Mouse (Mus musculus) megakaryocyte, adult 5-6 weeks (primary cell): ENCODE measurements around the gene Txnrd1. TPM values are rescaled to one million over a fixed set of nuclear protein-coding genes. Genes with fewer than 3 reads are reported as not detected.

ENCODE experiments used
- ATAC-seq: 2 replicates; pipeline ENCODE4 v1.8.0; 2016; ENCODE audit warnings: mild to moderate bottlenecking, inconsistent platforms; ENCODE audit not compliant: poor library complexity, severe bottlenecking
- total RNA-seq, 2 experiments: library from RNA; stranded (forward) in 1 of 2; stranded (reverse) in 1 of 2; fragments of 153-499, 151-499 nt in 1 of 2; fragments of 221-1000, 200-1000 nt in 1 of 2; gene quantifications; 2 replicates each; pipeline versions ENCODE4 v1.2.3 to v1.2.4; 2015 to 2017

The Txnrd1 gene
- total RNA-seq, 2 experiments from 2014 or later: 29.6 to 59.5 TPM

- peak; percentile 72 for ATAC-seq
These were observed 75.6 kb downstream of the Txnrd1 start for GRCm38 (mm10) chr10:82909382-82909781.

GRCm38 (mm10) chr10:82910198-82910597 is 76.4 kb downstream of the Txnrd1 start:
- no peak for ATAC-seq

GRCm38 (mm10) chr10:82913238-82913637 is 79.5 kb downstream of the Txnrd1 start:
- ATAC-seq: no peak

- ATAC-seq: peak; percentile 72
These were observed 80.0 kb downstream of the Txnrd1 start for GRCm38 (mm10) chr10:82913772-82914171.

GRCm38 (mm10) chr10:82918675-82919074 is 84.9 kb downstream of the Txnrd1 start:
- ATAC-seq: no peak

- no peak for ATAC-seq
These were observed 85.7 kb downstream of the Txnrd1 start for GRCm38 (mm10) chr10:82919404-82919980.

- ATAC-seq: peak; percentile 60
These were observed 89.8 kb downstream of the Txnrd1 start for GRCm38 (mm10) chr10:82923547-82923946.

GRCm38 (mm10) chr10:82924750-82925149 is 91.0 kb downstream of the Txnrd1 start:
- no peak for ATAC-seq

GRCm38 (mm10) chr10:82925624-82926023 is 91.9 kb downstream of the Txnrd1 start:
- no peak for ATAC-seq

- peak; percentile 86 for ATAC-seq
These were observed 101.4 kb downstream of the Txnrd1 start for GRCm38 (mm10) chr10:82935018-82935633.

GRCm38 (mm10) chr10:82935774-82936173 is 102.0 kb downstream of the Txnrd1 start:
- ATAC-seq: no peak

Other genes with a start within 250 kb of the Txnrd1 start
- gene 1190007I07Rik, start 210.7 kb upstream of the Txnrd1 start, total RNA-seq (2015): 13.0 and 14.1 TPM in 2 replicates
- gene 1190007I07Rik, start 210.7 kb upstream of the Txnrd1 start, total RNA-seq (2017): 17.5 and 19.6 TPM in 2 replicates
- gene Tdg, start 204.1 kb upstream of the Txnrd1 start, total RNA-seq (2015): 28.5 and 28.8 TPM in 2 replicates
- 55.9 and 83.8 TPM in 2 replicates for gene Tdg, start 204.1 kb upstream of the Txnrd1 start, total RNA-seq (2017)
- 0.18 TPM in 1 of 2 replicates, not detected in the other for gene Glt8d2, start 143.3 kb upstream of the Txnrd1 start, total RNA-seq (2015)
- 1.0 TPM in 1 of 2 replicates, not detected in the other for gene Glt8d2, start 143.3 kb upstream of the Txnrd1 start, total RNA-seq (2017)
- gene Hcfc2, start 137.8 kb upstream of the Txnrd1 start, total RNA-seq (2015): 15.6 and 20.9 TPM in 2 replicates
- gene Hcfc2, start 137.8 kb upstream of the Txnrd1 start, total RNA-seq (2017): 22.1 and 32.8 TPM in 2 replicates
- gene Nfyb, start 69.8 kb upstream of the Txnrd1 start, total RNA-seq (2015): 34.9 and 48.3 TPM in 2 replicates
- gene Nfyb, start 69.8 kb upstream of the Txnrd1 start, total RNA-seq (2017): 71.7 and 77.4 TPM in 2 replicates
- gene Eid3, start 32.7 kb downstream of the Txnrd1 start, total RNA-seq (2015): 0.25 and 2.7 TPM in 2 replicates
- 1.8 and 3.6 TPM in 2 replicates for gene Eid3, start 32.7 kb downstream of the Txnrd1 start, total RNA-seq (2017)
- gene Chst11, start 151.5 kb downstream of the Txnrd1 start, total RNA-seq (2015): 2.6 and 3.2 TPM in 2 replicates
- gene Chst11, start 151.5 kb downstream of the Txnrd1 start, total RNA-seq (2017): 3.9 and 5.9 TPM in 2 replicates